Mouse (Mus musculus) liver, embryonic 14.5 days (tissue): Measurements from ENCODE around the gene Kalrn.

Source experiments
- CTCF ChIP-seq: IDR thresholded peaks from 2 replicates; pipeline ENCODE4 v1.5.1; 2016; ENCODE audit warnings: antibody characterized with exemption, low read depth, control low read depth
- EP300 ChIP-seq: IDR thresholded peaks from 2 replicates; pipeline ENCODE4 v1.6.1; 2016; ENCODE audit warnings: antibody characterized with exemption, low read depth

- TF ChIP-seq CTCF: no peak
- TF ChIP-seq EP300: no peak
Observed at GRCm38 (mm10) chr16:34030379-34030778, 543.0 kb downstream of the Kalrn start.
